Mouse (Mus musculus) stomach, embryonic 15.5 days (tissue): ENCODE measurements around the gene Naa80. TPM values are rescaled to one million over a fixed set of nuclear protein-coding genes. Genes with fewer than 3 reads are reported as not detected.
A peak's percentile ranks its signal among the peaks of the same experiment; 100 is the strongest.

Experiments used
- ATAC-seq: fragments of 200-750 bp; cut with Nextera tagmentation; 2 replicates; pipeline ENCODE4 v1.8.0; 2017; ENCODE audit warnings: low read depth, moderate number of reproducible peaks, moderate TSS enrichment; ENCODE audit not compliant: insufficient read depth, low FRiP score
- H3K27ac ChIP-seq: fragments of 300-500 bp; sonication (generic); 2 replicates; pipeline ENCODE4 v1.5.1; 2015; ENCODE audit warnings: mild to moderate bottlenecking, inconsistent platforms
- H3K27me3 ChIP-seq: fragments of 300-500 bp; sonication (generic); replicated peaks from 2 replicates; pipeline ENCODE4 v1.6.1; 2015; ENCODE audit warnings: inconsistent platforms
- H3K36me3 ChIP-seq: fragments of 300-500 bp; sonication (generic); 2 replicates; pipeline ENCODE4 v1.6.1; 2015; ENCODE audit warnings: inconsistent platforms
- H3K4me1 ChIP-seq: fragments of 300-500 bp; sonication (generic); 2 replicates; pipeline ENCODE4 v1.6.1; 2015; ENCODE audit warnings: inconsistent platforms
- H3K4me2 ChIP-seq: fragments of 300-500 bp; sonication (generic); 2 replicates; pipeline ENCODE4 v1.6.1; 2015; ENCODE audit warnings: mild to moderate bottlenecking, inconsistent platforms
- H3K4me3 ChIP-seq: fragments of 300-500 bp; sonication (generic); replicated peaks from 2 replicates; pipeline ENCODE4 v1.5.1; 2015; ENCODE audit warnings: inconsistent platforms
- H3K9ac ChIP-seq: fragments of 300-500 bp; sonication (generic); 2 replicates; pipeline ENCODE4 v1.6.1; 2015; ENCODE audit warnings: inconsistent platforms
- H3K9me3 ChIP-seq: fragments of 300-500 bp; sonication (generic); 2 replicates; pipeline ENCODE4 v1.6.1; 2016; ENCODE audit warnings: inconsistent platforms
- WGBS: fragments of 180-500 bp; shearing (Covaris S2); methylation state at CpG from one replicate; pipeline ENCODE4 v1.1.7; 2015; 5-methylcytosine and 5-hydroxymethylcytosine counted together
- polyA plus RNA-seq: library from polyadenylated mRNA; unstranded; fragments of >200 nt; fragmentation: Nextera tagmentation; extraction: Ambion mirVana; gene quantifications from 2 replicates; pipeline ENCODE4 v1.2.1, GENCODE M21; 2015

Naa80 gene
- polyA plus RNA-seq, 1 experiment from 2014 or later, result 18.6 TPM

DNA sequence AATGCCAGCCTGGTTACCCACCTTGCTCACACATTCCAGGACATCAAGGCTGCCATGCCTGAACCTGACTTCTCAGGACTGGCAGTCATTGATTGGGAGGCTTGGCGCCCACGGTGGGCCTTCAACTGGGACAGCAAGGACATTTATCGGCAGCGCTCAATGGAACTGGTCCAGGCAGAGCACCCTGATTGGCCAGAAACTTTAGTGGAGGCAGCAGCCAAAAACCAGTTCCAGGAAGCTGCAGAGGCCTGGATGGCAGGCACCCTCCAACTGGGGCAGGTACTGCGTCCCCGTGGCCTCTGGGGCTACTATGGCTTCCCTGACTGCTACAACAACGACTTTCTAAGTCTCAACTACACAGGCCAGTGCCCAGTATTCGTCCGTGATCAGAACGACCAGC is 816 bp upstream of the Naa80 start:
- H3K27me3 ChIP-seq, result no peaks in the 10 kb centered on the region
- H3K4me2 ChIP-seq, result peak overlapping the region; percentile 74; the same call in 1 of the 2 replicates
- peaks cover 46% of the 10 kb centered on the region for H3K4me1 ChIP-seq
- no peak overlapping the region for H3K4me3 ChIP-seq
- no peak for ATAC-seq
- 86% methylated on average over 10 of the region's 10 CpGs for WGBS
- H3K27ac ChIP-seq, result no peak overlapping the region
- peaks cover 11% of the 10 kb centered on the region; the same call in 1 of the 2 replicates for H3K36me3 ChIP-seq
- no peaks in the 10 kb centered on the region for H3K9me3 ChIP-seq
- H3K9ac ChIP-seq, result no peak overlapping the region

DNA sequence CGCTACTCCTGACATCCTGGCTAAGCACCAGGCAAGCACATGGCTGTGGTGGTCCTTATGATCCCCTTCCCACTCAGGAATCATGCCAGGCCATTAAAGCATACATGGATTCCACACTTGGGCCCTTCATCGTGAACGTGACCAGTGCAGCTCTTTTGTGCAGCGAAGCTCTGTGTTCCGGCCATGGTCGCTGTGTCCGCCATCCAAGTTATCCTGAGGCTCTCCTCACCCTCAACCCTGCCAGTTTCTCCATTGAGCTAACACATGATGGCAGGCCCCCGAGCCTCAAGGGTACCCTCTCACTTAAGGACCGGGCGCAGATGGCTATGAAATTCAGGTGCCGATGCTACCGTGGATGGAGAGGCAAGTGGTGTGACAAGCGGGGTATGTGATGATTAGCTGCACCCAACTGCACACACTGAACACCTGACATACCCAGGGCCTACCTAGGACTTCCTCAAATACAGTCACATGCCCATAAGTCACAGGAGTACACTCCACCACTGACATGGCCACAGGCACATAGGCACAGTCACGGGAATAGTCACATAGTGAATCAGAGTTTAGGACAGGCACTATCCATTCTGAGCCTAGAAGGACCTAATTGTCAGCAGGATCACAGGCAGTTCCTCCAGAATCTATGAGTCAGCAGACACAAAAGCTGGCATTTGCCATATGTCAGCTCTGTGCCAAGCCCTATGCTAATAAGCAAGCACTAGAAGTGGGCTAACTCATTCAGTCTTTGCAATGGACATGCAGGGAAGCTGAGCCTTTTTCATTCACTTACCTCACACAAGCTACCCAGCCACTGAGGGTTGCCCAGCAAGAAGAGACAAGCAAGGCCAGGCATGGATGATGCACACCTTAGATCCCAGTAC is 575 bp downstream of the Naa80 start:
- H3K9me3 ChIP-seq, result no peaks in the 10 kb centered on the region
- 93% methylated on average over 14 of the region's 14 CpGs for WGBS
- H3K9ac ChIP-seq, result 0 out of 2 replicates have a peak overlapping the region, but pooled peaks have one; percentile 2
- H3K27ac ChIP-seq, result peak overlapping the region; percentile 94
- H3K36me3 ChIP-seq, result 0 out of 2 replicates have a peak, but pooled peaks cover 3% of the 10 kb centered on the region
- no peak for ATAC-seq
- H3K27me3 ChIP-seq, result no peaks in the 10 kb centered on the region
- 0 out of 2 replicates have a peak overlapping the region, but pooled peaks have one; percentile 79 for H3K4me2 ChIP-seq
- peaks cover 46% of the 10 kb centered on the region for H3K4me1 ChIP-seq
- H3K4me3 ChIP-seq, result no peak overlapping the region

DNA sequence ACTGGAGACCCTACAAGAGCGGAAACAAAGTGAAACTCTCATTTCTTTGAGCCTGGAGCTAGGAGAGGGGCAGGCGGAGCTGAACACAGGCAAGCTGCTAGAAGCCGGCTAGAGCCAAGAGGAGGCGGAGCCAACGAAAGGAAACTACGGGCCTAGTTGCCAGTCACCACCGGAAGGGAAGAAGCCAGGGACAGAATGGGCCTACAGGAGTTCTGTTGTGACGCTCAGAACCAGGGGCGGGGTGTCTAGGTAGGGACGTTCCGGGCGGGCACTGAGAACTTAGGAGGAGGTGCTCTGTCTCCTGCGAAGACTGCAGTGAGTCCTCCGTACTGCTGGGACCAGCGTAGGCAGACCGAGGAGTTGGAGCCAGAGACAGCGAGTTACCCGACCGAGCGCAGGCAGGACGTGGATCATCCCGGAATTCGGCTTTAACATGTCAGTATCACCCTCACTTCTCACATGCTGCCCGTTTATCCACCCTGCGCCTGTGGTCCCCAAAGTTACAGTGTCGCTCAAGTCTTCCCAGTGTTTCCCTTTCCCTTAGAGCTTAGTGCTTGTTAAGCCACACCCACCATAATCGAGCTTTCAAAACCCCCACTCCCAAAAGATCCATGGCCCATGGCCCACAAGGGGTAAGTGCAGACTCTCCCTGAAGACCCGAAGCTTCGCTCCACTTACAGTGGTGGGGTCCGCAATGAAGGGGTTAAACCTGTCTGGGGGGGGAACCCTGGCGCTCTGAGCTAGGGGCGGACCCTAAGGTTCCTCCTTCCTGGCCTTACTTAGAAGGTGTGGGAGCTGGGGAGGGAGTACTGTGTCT is 2.0 kb downstream of the Naa80 start, which contains the start of gene Hyal3:
Gene Hyal3, plus strand, starts transcription at position 318 of the 817 bp plus-strand sequence.
- peak within 1 kb of the TSS; percentile 56 for H3K4me3 ChIP-seq
- no peaks in the 10 kb centered on the region for H3K9me3 ChIP-seq
- peak within 1 kb of the TSS; percentile 94 for H3K27ac ChIP-seq
- H3K9ac ChIP-seq, result peak within 1 kb of the TSS; percentile 50
- H3K36me3 ChIP-seq, result 0 out of 2 replicates have a peak, but pooled peaks cover 3% of the 10 kb centered on the region
- no peaks in the 10 kb centered on the region for H3K27me3 ChIP-seq
- H3K4me1 ChIP-seq, result peaks cover 45% of the 10 kb centered on the region
- H3K4me2 ChIP-seq, result peak within 1 kb of the TSS; percentile 79
- under 1% methylated on average over 32 of the region's 32 CpGs for WGBS
- peak; percentile 72 for ATAC-seq

DNA sequence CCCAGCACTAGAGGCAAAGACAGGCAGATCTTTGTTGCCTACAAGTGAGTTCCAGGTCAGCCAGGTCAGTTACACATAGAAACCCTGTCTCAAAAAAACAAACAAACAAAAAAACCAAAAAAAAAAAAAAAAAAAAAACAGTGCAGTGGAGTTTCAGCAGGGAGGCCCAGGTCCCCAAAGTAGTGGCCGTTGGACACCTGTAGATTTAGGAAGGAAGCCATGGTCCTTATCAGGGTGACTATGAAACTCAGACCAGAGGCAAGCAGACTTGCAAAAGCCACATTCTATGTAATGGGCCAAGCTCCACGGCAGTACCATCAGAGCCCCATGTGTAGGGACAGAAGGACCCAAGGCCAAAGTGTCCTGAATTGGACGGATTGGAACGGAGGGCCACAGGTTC is 2.9 kb downstream of the Naa80 start:
- Histone ChIP-seq H3K27me3 (no peaks in the 10 kb centered on the region), H3K4me2 (peak overlapping the region; percentile 79), H3K36me3 (0 out of 2 replicates have a peak, but pooled peaks cover 3% of the 10 kb centered on the region), H3K9ac (peak overlapping the region; percentile 50; the same call in 1 of the 2 replicates), H3K9me3 (no peaks in the 10 kb centered on the region), H3K4me1 (peaks cover 36% of the 10 kb centered on the region), H3K4me3 (peak overlapping the region; percentile 56), H3K27ac (peak overlapping the region; percentile 94)
- ATAC-seq, result no peak
- 61% methylated on average over 4 of the region's 4 CpGs for WGBS

DNA sequence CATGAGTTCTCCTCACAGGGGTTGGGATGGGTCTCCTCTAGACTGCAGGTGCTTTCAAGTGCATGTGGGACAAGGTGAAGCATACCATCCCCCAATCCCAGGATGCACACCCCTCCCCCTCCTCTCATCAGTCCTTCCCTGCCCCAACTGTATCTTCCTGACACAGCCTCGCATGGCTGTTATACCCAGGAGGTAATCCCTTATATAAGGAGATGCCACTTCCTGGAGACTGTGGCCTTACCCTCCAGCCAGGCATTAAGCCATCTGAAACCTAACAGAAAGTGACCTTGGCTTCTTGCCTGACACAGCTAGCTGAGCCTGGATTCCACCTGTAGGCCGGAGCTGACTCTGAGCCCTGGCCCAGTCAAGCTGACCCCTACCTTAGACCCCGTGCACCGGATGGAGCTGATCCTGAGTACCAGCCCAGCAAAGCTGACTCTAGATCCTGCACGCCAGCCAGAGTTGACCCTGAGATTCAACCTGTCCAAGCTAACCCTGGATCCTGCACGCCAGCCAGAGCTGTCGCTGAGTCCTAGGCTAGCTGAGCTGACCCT is 3.9 kb downstream of the Naa80 start:
- Histone ChIP-seq H3K9me3 (no peaks in the 10 kb centered on the region), H3K4me3 (no peak overlapping the region), H3K9ac (no peak overlapping the region), H3K4me1 (peaks cover 26% of the 10 kb centered on the region), H3K27ac (no peak overlapping the region), H3K36me3 (0 out of 2 replicates have a peak, but pooled peaks cover 3% of the 10 kb centered on the region), H3K4me2 (no peak overlapping the region), H3K27me3 (no peaks in the 10 kb centered on the region)
- WGBS, result 84% methylated on average over 7 of the region's 7 CpGs
- ATAC-seq, result no peak

DNA sequence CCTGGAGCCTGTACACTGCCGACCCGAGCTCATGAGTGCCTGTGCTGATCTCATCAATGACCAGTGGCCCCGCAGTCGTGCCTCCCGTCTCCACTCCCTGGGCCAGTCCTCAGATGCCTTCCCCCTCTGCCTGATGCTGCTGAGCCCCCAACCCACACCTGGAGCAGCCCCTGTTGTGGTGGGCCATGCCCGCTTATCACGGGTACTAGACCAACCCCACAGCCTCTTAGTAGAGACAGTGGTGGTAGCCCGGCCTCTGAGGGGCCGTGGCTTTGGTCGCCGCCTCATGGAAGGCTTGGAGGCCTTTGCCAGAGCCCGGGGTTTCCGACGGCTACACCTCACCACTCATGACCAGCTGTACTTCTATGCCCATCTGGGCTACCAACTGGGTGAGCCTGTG is 4.5 kb downstream of the Naa80 start:
- Histone ChIP-seq H3K9ac (no peak overlapping the region), H3K4me1 (peaks cover 29% of the 10 kb centered on the region), H3K4me3 (no peak overlapping the region), H3K27ac (no peak overlapping the region), H3K9me3 (no peaks in the 10 kb centered on the region), H3K4me2 (no peak overlapping the region), H3K36me3 (0 out of 2 replicates have a peak, but pooled peaks cover 3% of the 10 kb centered on the region), H3K27me3 (no peaks in the 10 kb centered on the region)
- WGBS, result 90% methylated on average over 14 of the region's 14 CpGs
- no peak for ATAC-seq

DNA sequence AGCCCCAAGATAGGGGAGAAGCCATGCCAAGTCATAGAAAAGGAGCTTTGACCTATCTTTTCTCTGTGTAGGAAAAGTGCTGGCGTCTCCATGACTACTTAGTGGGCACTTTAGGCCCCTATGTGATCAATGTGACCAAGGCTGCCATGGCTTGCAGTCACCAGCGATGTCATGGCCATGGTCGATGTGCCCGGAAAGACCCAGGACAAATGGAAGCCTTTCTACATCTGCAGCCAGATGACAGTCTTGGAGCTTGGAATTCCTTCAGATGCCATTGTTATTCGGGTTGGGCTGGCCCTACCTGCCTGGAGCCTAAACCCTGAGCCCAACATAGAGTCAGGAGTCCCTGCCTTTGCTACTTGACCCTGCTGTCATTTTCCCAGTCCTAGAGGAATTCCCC is 7.8 kb downstream of the Naa80 start:
- no peak overlapping the region for H3K9ac ChIP-seq
- H3K27ac ChIP-seq, result peak overlapping the region; percentile 40; the same call in 1 of the 2 replicates
- WGBS, result 88% methylated on average over 5 of the region's 5 CpGs
- H3K27me3 ChIP-seq, result no peaks in the 10 kb centered on the region
- H3K4me2 ChIP-seq, result 0 out of 2 replicates have a peak overlapping the region, but pooled peaks have one; percentile 40
- H3K4me3 ChIP-seq, result no peak overlapping the region
- peaks cover 20% of the 10 kb centered on the region; the same call in 1 of the 2 replicates for H3K36me3 ChIP-seq
- no peaks in the 10 kb centered on the region for H3K9me3 ChIP-seq
- no peak for ATAC-seq
- peaks cover 26% of the 10 kb centered on the region for H3K4me1 ChIP-seq

DNA sequence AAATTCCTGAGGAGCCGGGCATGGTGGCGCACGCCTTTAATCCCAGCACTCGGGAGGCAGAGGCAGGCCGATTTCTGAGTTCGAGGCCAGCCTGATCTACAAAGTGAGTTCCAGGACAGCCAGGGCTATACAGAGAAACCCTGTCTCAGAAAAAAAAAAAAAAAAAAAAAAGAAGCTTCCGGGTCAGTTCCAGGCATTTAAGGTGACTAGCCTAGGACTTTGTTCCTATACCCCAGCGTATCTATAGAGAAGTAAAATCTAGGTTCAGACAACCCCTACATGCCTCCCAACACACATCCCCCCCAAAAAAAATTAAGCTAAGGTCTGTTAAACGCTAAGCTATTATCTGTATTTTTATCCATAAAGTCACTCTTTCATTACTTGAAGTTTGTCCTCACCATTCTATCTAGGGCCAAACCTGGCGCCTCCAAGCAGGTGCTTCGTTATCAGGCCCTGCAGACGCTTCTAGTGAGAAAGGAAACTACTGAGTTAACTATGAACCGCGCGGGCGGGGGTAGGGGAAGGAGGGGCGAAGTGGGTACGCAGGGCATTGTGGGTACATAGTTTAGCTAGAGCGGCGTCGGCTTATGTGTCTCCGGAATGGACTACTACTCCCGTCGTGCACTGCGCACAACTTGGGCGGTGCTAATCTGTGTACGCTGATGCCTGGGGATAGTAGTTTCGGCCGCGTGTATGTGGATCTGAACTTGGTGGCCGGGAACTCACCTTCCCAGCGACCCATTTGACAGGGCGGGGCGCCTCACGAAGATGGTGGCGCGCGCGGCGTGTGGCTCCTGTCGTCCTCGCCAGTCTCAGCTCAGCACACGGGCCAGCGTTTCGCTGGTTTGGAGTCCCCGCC is 8.5 kb downstream of the Naa80 start, which contains the start of gene Ifrd2:
Gene Ifrd2, plus strand, starts transcription at position 669 of the 859 bp plus-strand sequence.
- H3K4me1 ChIP-seq, result peaks cover 20% of the 10 kb centered on the region
- ATAC-seq, result peak; percentile 97
- H3K4me3 ChIP-seq, result peak within 1 kb of the TSS; percentile 78
- H3K9me3 ChIP-seq, result no peaks in the 10 kb centered on the region
- H3K36me3 ChIP-seq, result peaks cover 25% of the 10 kb centered on the region
- H3K4me2 ChIP-seq, result peak within 1 kb of the TSS; percentile 83
- H3K9ac ChIP-seq, result peak within 1 kb of the TSS; percentile 73
- 12% methylated on average over 46 of the region's 46 CpGs for WGBS
- H3K27me3 ChIP-seq, result no peaks in the 10 kb centered on the region
- H3K27ac ChIP-seq, result peak within 1 kb of the TSS; percentile 62

DNA sequence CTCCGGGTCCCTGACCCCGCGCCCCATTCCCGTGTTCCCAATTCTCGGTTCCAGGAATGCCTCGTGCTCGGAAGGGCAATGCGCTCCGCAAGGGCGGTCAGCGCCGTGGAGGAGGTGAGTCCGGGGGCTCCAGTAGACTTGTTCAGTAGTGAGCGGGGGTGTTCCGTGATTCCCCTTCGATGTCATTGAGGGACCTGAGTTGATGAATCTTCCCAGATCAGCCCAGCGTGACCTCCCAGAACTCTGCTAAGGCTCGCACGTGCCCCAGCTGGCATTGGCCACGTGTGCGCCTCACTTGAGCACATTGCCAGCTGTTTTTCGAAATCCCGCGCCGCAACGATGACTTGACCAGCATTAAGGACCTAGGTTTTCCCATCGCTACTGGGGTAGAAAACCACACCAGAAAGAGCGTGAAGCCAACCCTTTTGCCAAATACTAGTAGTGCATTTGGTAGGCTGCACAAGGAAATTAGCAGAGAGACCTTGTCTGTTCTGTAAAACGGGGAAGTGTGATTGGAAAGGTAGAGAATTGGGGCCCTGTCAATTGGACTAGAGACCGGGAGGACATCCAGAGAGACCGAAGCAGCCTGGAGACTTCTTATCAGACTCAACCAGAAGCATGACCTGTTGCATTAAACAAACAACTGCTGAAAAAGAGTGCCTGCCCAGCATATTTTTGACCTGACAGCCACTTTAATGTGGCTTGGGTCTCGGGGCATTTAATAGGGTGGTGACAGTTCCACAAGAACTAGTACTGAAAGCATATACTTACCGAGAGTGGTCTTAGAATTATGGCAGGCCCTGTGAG is 9.3 kb downstream of the Naa80 start:
- 3% methylated on average over 33 of the region's 33 CpGs for WGBS
- Histone ChIP-seq H3K27me3 (no peaks in the 10 kb centered on the region), H3K4me2 (peak overlapping the region; percentile 83), H3K4me1 (peaks cover 17% of the 10 kb centered on the region), H3K9me3 (no peaks in the 10 kb centered on the region), H3K9ac (peak overlapping the region; percentile 73), H3K27ac (peak overlapping the region; percentile 62), H3K36me3 (peaks cover 29% of the 10 kb centered on the region), H3K4me3 (peak overlapping the region; percentile 78)
- no peak for ATAC-seq
